ENCODE assay signal across 24 mouse cellular contexts in the genomic region with DNA sequence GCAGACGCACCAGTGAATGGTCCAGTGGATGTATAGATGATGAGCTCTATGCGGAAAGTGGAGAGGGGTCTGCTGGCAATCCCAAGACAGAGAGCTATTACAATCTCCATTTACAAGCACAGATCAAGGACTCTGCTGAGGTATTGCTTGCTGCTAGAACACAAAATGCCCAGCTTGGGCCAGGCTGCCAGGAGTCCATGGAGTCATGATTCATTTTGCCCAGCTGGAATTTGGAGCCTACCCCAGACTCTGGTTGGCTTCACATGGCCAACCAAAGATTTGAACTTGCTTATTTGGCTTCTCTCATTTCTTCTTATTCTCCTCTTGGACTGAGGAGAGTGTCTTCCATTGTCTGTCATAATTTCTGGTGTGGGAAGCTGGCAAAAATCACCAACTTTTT.
A peak's percentile ranks its signal among the peaks of the same experiment; 100 is the strongest.
DNase-seq lines count a peak whose midpoint lies in the region; ATAC-seq lines count a peak whose summit lies in the region.
"Had no signal": no experiment of that assay in that cellular context is flagged by ENCODE, and none has a peak within 500 bp of the region (broad histone marks: within the 10 kb centered on the region; RNA-seq: fewer than 3 reads in every experiment).

No protein-coding gene starts in this region.

- no peak for ATAC-seq in cerebellum, adult (ENCODE audit: insufficient number of reproducible peaks, low FRiP score, low TSS enrichment)
- ATAC-seq: forebrain, embryonic 13.5 days; intestine, postnatal 0 days; lung, postnatal 0 days; midbrain, embryonic 13.5 days; Patski had no signal

- peak; percentile 26 for DNase-seq in cerebellum, adult 11 months
- peak; percentile 45 for DNase-seq in left cerebral cortex, postnatal 4 days
- DNase-seq in left cerebral cortex, adult 9 months (ENCODE audit: low spot score in 2 of 2): no peak
- peak; percentile 64 to 76 for DNase-seq in cerebellum, postnatal 25 days
- no peak for DNase-seq in layer of hippocampus, adult 11-12 months (ENCODE audit: low spot score)
- no peak for DNase-seq in layer of hippocampus, postnatal 10 days (ENCODE audit: low spot score in 2 of 2)
- DNase-seq: adrenal gland, postnatal 10 days; gastrocnemius, postnatal 25 days; heart, adult 18-20 months; heart, postnatal 4 days; kidney, adult 9 months; kidney, postnatal 14 days; liver, embryonic 13.5 days; lung, adult 18-20 months; lung, postnatal 4 days; retina, postnatal 1 day; right cerebral cortex, postnatal 25 days; thymus, postnatal 14 days had no signal

- intact Hi-C loops in left cerebral cortex, postnatal 4 days (cut with DNase I): no loop called here

Comparison
In these comparisons a context has a peak if more than half of its experiments do, and no peak if none do; other contexts are left out.
1. DNase-seq: peak in cerebellum, adult 11 months (single experiment), left cerebral cortex, postnatal 4 days (single experiment) and cerebellum, postnatal 25 days (2 of 2); none in left cerebral cortex, adult 9 months (0 of 2), layer of hippocampus, adult 11-12 months (single experiment) and layer of hippocampus, postnatal 10 days (0 of 2).